Mouse (Mus musculus) testis, adult 2 months (tissue): ENCODE results near the gene Fnbp1l.

Experiments
- CTCF ChIP-seq: fragments of 200-500 bp; IDR thresholded peaks from 2 replicates; pipeline ENCODE4 v1.5.1; 2012; ENCODE audit warnings: low read depth, mild to moderate bottlenecking, inconsistent platforms, low read length, moderate library complexity; ENCODE audit not compliant: control insufficient read depth, insufficient read depth, insufficient replicate concordance
- POLR2A ChIP-seq: fragments of 200-500 bp; IDR thresholded peaks from 2 replicates; pipeline ENCODE4 v1.6.1; 2012; ENCODE audit warnings: low read depth, mild to moderate bottlenecking, inconsistent platforms, low read length, moderate library complexity; ENCODE audit not compliant: control insufficient read depth

- no peak for TF ChIP-seq POLR2A
- TF ChIP-seq CTCF = no peak
These were observed 101.2 kb downstream of the Fnbp1l start for GRCm38 (mm10) chr3:122518231-122518736.
